Mouse (Mus musculus): ENCODE measurements at regions not wholly inside any gene's neighbourhood (a gene's known extent, or its start where the extent isn't known, plus 50 kb on each side); places are given as distances from the start of the nearest gene placed in this dataset.

DNA sequence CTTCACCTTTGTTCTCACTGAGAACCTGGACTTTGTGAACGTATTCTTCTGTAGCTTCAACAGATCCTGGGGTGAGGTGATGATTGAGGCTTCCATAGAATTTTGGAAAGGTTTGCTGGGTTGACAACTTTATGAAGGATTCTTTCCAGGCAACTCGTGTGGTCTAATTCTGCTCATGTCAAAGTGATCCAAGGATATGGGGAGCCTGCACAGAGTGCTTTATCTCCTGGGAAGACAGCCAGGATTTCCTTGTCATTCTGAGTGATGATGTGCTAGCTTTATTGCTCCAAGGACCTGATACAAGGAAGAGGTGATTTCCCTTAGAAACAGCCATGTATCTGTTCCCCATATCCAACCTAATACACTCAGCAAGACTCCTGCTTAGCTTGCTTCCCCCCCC lies 63.0 kb upstream of the Kif16b start:
- Histone ChIP-seq H3K36me3 (ENCODE audit: control insufficient read depth, insufficient read depth, low read length) (no peaks in the 10 kb centered on the region), H3K27me3 (ENCODE audit: control insufficient read depth, insufficient read depth, low read length) (no peaks in the 10 kb centered on the region), H3K4me3 (ENCODE audit: control insufficient read depth, low read depth, low read length) (no peak overlapping the region), H3K27ac (ENCODE audit: control insufficient read depth, insufficient read depth, low read depth, low read length) (no peak overlapping the region), H3K4me1 (ENCODE audit: control insufficient read depth, insufficient read depth, low read length) (no peaks in the 10 kb centered on the region)
- TF ChIP-seq CTCF (IDR thresholded peaks at IDR 0.05; ENCODE audit: control insufficient read depth, insufficient read depth, insufficient replicate concordance, low read depth, low read length) (no peak), POLR2A (IDR thresholded peaks at IDR 0.05; ENCODE audit: control insufficient read depth, low read depth, low read length) (no peak)

GRCm38 (mm10) chr2:142967250-142967649 lies 65.9 kb upstream of the Kif16b start:
- Histone ChIP-seq H3K36me3 (ENCODE audit: control insufficient read depth, insufficient read depth, low read length) (no peaks in the 10 kb centered on the region), H3K4me3 (ENCODE audit: control insufficient read depth, low read depth, low read length) (no peak overlapping the region), H3K27ac (ENCODE audit: control insufficient read depth, insufficient read depth, low read depth, low read length) (no peak overlapping the region), H3K27me3 (ENCODE audit: control insufficient read depth, insufficient read depth, low read length) (no peaks in the 10 kb centered on the region), H3K4me1 (ENCODE audit: control insufficient read depth, insufficient read depth, low read length) (no peaks in the 10 kb centered on the region)
- TF ChIP-seq CTCF (IDR thresholded peaks at IDR 0.05; ENCODE audit: control insufficient read depth, insufficient read depth, insufficient replicate concordance, low read depth, low read length) (peak; percentile 14; the same call in 1 of the 2 replicates), POLR2A (IDR thresholded peaks at IDR 0.05; ENCODE audit: control insufficient read depth, low read depth, low read length) (no peak)

GRCm38 (mm10) chr2:142980771-142981170 lies 79.4 kb upstream of the Kif16b start:
- Histone ChIP-seq H3K27ac (ENCODE audit: control insufficient read depth, insufficient read depth, low read depth, low read length) (no peak overlapping the region), H3K4me3 (ENCODE audit: control insufficient read depth, low read depth, low read length) (no peak overlapping the region), H3K27me3 (ENCODE audit: control insufficient read depth, insufficient read depth, low read length) (no peaks in the 10 kb centered on the region), H3K4me1 (ENCODE audit: control insufficient read depth, insufficient read depth, low read length) (no peaks in the 10 kb centered on the region), H3K36me3 (ENCODE audit: control insufficient read depth, insufficient read depth, low read length) (no peaks in the 10 kb centered on the region)
- TF ChIP-seq POLR2A (IDR thresholded peaks at IDR 0.05; ENCODE audit: control insufficient read depth, low read depth, low read length) (no peak), CTCF (IDR thresholded peaks at IDR 0.05; ENCODE audit: control insufficient read depth, insufficient read depth, insufficient replicate concordance, low read depth, low read length) (no peak)

DNA sequence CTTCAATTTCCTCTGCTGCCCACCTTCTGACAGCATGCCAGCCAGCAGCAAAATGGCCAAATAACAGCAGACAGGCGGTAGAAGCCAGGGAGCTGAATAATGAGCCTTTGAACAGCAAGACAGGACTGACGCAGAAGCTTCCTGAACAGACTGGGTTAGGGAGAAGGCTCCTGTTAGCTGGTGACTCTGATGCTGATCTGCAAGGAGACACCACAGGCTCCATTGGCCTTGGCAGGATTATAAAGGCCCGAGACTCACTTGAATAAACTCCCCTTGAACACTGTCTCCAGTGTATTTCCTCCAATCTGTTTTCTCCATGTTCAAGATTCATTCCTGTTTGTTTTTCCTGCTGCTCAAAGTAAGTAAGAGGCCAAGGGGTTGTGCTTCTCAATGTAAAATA lies 74.1 kb upstream of the Snrpb2 start:
- no peaks in the 10 kb centered on the region for H3K36me3 ChIP-seq (ENCODE audit: control insufficient read depth, insufficient read depth, low read length)
- no peak overlapping the region for H3K27ac ChIP-seq (ENCODE audit: control insufficient read depth, insufficient read depth, low read depth, low read length)
- no peaks in the 10 kb centered on the region for H3K27me3 ChIP-seq (ENCODE audit: control insufficient read depth, insufficient read depth, low read length)

GRCm38 (mm10) chr2:142996088-142996487 lies 66.8 kb upstream of the Snrpb2 start:
- Histone ChIP-seq H3K27me3 (ENCODE audit: control insufficient read depth, insufficient read depth, low read length) (no peaks in the 10 kb centered on the region), H3K36me3 (ENCODE audit: control insufficient read depth, insufficient read depth, low read length) (no peaks in the 10 kb centered on the region), H3K4me3 (ENCODE audit: control insufficient read depth, low read depth, low read length) (no peak overlapping the region), H3K27ac (ENCODE audit: control insufficient read depth, insufficient read depth, low read depth, low read length) (no peak overlapping the region), H3K4me1 (ENCODE audit: control insufficient read depth, insufficient read depth, low read length) (no peaks in the 10 kb centered on the region)
- TF ChIP-seq CTCF (IDR thresholded peaks at IDR 0.05; ENCODE audit: control insufficient read depth, insufficient read depth, insufficient replicate concordance, low read depth, low read length) (no peak), POLR2A (IDR thresholded peaks at IDR 0.05; ENCODE audit: control insufficient read depth, low read depth, low read length) (no peak)

More for the DNA sequence above, 74.1 kb upstream of the Snrpb2 start:
- TF ChIP-seq CTCF (IDR thresholded peaks at IDR 0.05; ENCODE audit: control insufficient read depth, insufficient read depth, insufficient replicate concordance, low read depth, low read length): no peak
- no peak for TF ChIP-seq POLR2A (IDR thresholded peaks at IDR 0.05; ENCODE audit: control insufficient read depth, low read depth, low read length)
- H3K4me3 ChIP-seq (ENCODE audit: control insufficient read depth, low read depth, low read length): no peak overlapping the region
- H3K4me1 ChIP-seq (ENCODE audit: control insufficient read depth, insufficient read depth, low read length): no peaks in the 10 kb centered on the region

GRCm38 (mm10) chr2:143002874-143003273 lies 60.0 kb upstream of the Snrpb2 start:
- no peaks in the 10 kb centered on the region for H3K4me1 ChIP-seq (ENCODE audit: control insufficient read depth, insufficient read depth, low read length)
- no peaks in the 10 kb centered on the region for H3K27me3 ChIP-seq (ENCODE audit: control insufficient read depth, insufficient read depth, low read length)
- H3K36me3 ChIP-seq (ENCODE audit: control insufficient read depth, insufficient read depth, low read length): no peaks in the 10 kb centered on the region
- H3K4me3 ChIP-seq (ENCODE audit: control insufficient read depth, low read depth, low read length): no peak overlapping the region
- TF ChIP-seq POLR2A (IDR thresholded peaks at IDR 0.05; ENCODE audit: control insufficient read depth, low read depth, low read length) (no peak), CTCF (IDR thresholded peaks at IDR 0.05; ENCODE audit: control insufficient read depth, insufficient read depth, insufficient replicate concordance, low read depth, low read length) (no peak)
- H3K27ac ChIP-seq (ENCODE audit: control insufficient read depth, insufficient read depth, low read depth, low read length): no peak overlapping the region

DNA sequence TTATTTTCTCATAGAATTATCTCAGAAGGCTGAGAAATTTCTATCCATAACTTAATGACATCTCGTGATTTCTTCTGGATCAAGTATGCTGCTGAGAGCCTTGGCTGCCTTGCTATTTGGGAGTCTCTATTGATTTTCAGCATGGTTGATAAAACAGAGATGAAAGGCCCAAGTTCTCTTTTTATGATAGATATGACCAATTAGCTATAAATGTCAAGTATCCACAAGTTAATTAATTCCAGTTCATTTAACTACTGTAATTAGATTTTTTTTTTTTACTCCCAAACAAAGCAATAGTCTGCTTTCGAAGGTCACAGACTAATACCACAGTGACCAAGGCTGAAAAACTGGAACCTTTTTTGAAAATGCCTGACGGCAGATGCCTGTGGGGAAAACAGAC lies 59.5 kb upstream of the Snrpb2 start:
- Histone ChIP-seq H3K36me3 (ENCODE audit: control insufficient read depth, insufficient read depth, low read length) (no peaks in the 10 kb centered on the region), H3K4me3 (ENCODE audit: control insufficient read depth, low read depth, low read length) (no peak overlapping the region), H3K4me1 (ENCODE audit: control insufficient read depth, insufficient read depth, low read length) (no peaks in the 10 kb centered on the region), H3K27ac (ENCODE audit: control insufficient read depth, insufficient read depth, low read depth, low read length) (no peak overlapping the region), H3K27me3 (ENCODE audit: control insufficient read depth, insufficient read depth, low read length) (no peaks in the 10 kb centered on the region)
- TF ChIP-seq CTCF (IDR thresholded peaks at IDR 0.05; ENCODE audit: control insufficient read depth, insufficient read depth, insufficient replicate concordance, low read depth, low read length): no peak
- no peak for TF ChIP-seq POLR2A (IDR thresholded peaks at IDR 0.05; ENCODE audit: control insufficient read depth, low read depth, low read length)

GRCm38 (mm10) chr2:143011380-143011779 lies 51.5 kb upstream of the Snrpb2 start:
- Histone ChIP-seq H3K4me3 (ENCODE audit: control insufficient read depth, low read depth, low read length) (no peak overlapping the region), H3K4me1 (ENCODE audit: control insufficient read depth, insufficient read depth, low read length) (no peaks in the 10 kb centered on the region), H3K36me3 (ENCODE audit: control insufficient read depth, insufficient read depth, low read length) (no peaks in the 10 kb centered on the region), H3K27ac (ENCODE audit: control insufficient read depth, insufficient read depth, low read depth, low read length) (no peak overlapping the region), H3K27me3 (ENCODE audit: control insufficient read depth, insufficient read depth, low read length) (no peaks in the 10 kb centered on the region)
- no peak for TF ChIP-seq CTCF (IDR thresholded peaks at IDR 0.05; ENCODE audit: control insufficient read depth, insufficient read depth, insufficient replicate concordance, low read depth, low read length)
